Mouse (Mus musculus) limb, embryonic 10.5 days (tissue): ENCODE measurements around the gene Nudt16. TPM values are rescaled to one million over a fixed set of nuclear protein-coding genes. Genes with fewer than 3 reads are reported as not detected.

ENCODE experiments used
- polyA plus RNA-seq: library from polyadenylated mRNA; unstranded; fragments of >200 nt; fragmentation: Nextera tagmentation; extraction: Ambion mirVana; gene quantifications from 2 replicates; pipeline ENCODE4 v1.2.1, GENCODE M21; 2016

Nudt16 gene
- polyA plus RNA-seq, 1 experiment from 2014 or later, result 6.2 TPM

Other genes with a start within 250 kb of the Nudt16 start
- gene Mrpl3, start 78.6 kb downstream of the Nudt16 start, polyA plus RNA-seq, result 109 and 123 TPM in 2 replicates
- not detected in 2 replicates for gene 1700080E11Rik, start 13.3 kb upstream of the Nudt16 start, polyA plus RNA-seq